Mouse (Mus musculus): ENCODE measurements around the gene Cep250. TPM values are rescaled to one million over a fixed set of nuclear protein-coding genes. Genes with fewer than 3 reads are reported as not detected.

Cep250 gene
- polyA plus RNA-seq, 1 experiment from 2014 or later, result 20.5 TPM

DNA sequence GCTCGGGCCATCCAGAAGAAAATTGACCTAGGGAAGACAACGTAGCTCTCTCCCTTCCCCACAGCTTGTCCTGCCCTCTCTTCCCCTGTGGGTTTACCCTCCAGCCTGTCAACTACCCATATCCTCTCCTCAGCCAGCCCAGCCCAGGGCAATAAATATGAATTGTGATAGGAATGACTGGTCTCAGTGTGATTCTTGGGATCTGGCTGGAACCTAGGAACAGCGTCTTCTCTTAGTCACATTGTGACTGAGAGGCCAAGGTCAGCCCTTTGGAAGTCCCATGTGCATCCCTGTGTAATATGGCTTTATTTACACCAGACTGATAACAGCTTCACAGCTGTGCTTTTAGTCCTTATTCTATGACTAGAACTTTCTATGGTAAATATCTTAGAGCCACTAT, 61.8 kb downstream of the Cep250 start:
- H3K36me3 ChIP-seq (ENCODE audit: control insufficient read depth, insufficient read depth, low read length), result peaks cover 26% of the 10 kb centered on the region
- no peaks in the 10 kb centered on the region for H3K27me3 ChIP-seq (ENCODE audit: control insufficient read depth, insufficient read depth, low read length)
- no peak for DNase-seq (ENCODE audit: low spot score)
- H3K9ac ChIP-seq (ENCODE audit: low read length), result no peak overlapping the region
- H3K4me3 ChIP-seq (ENCODE audit: low read depth, low read length), result no peak overlapping the region
- no peaks in the 10 kb centered on the region for H3K4me1 ChIP-seq (ENCODE audit: control insufficient read depth, insufficient read depth, low read length)
- no peak for ATAC-seq (ENCODE audit: insufficient number of reproducible peaks, low FRiP score, low TSS enrichment, low read depth)
- H3K27ac ChIP-seq (replicated peaks; ENCODE audit: low read depth, low read length), result no peak overlapping the region
- H3K9me3 ChIP-seq (ENCODE audit: control insufficient read depth, low read length), result no peaks in the 10 kb centered on the region
- 93% methylated on average over 3 of the region's 3 CpGs for WGBS
- H3K4me2 ChIP-seq (ENCODE audit: low read depth, severe bottlenecking), result no peak overlapping the region

DNA sequence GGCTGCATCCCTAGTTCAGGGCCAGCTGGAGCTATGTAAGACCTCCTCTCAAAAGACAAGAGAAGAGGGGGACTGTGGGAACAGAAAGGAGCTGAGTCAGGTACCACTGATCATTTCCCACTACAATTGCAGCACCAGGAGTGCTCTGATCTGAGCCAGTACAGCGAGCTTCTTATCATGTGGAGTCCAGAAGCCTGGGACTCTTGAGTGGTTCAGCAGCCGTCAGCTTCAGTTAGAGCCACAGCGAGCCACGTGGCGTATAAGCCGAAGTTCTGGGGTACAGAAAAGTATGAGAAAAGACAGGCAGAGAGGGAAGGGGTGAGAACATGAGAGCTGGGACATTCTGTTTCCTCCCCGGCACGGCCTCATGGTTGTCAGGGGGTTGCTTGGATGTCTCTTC, 65.0 kb downstream of the Cep250 start:
- H3K4me1 ChIP-seq (ENCODE audit: control insufficient read depth, insufficient read depth, low read length), result no peaks in the 10 kb centered on the region
- no peaks in the 10 kb centered on the region for H3K9me3 ChIP-seq (ENCODE audit: control insufficient read depth, low read length)
- no peak overlapping the region for H3K9ac ChIP-seq (ENCODE audit: low read length)
- H3K27me3 ChIP-seq (ENCODE audit: control insufficient read depth, insufficient read depth, low read length), result no peaks in the 10 kb centered on the region
- H3K36me3 ChIP-seq (ENCODE audit: control insufficient read depth, insufficient read depth, low read length), result peaks cover 8% of the 10 kb centered on the region
- 91% methylated on average over 8 of the region's 8 CpGs for WGBS
- no peak overlapping the region for H3K4me2 ChIP-seq (ENCODE audit: low read depth, severe bottlenecking)
- no peak for DNase-seq (ENCODE audit: low spot score)
- no peak overlapping the region for H3K4me3 ChIP-seq (ENCODE audit: low read depth, low read length)
- no peak for ATAC-seq (ENCODE audit: insufficient number of reproducible peaks, low FRiP score, low TSS enrichment, low read depth)
- H3K27ac ChIP-seq (replicated peaks; ENCODE audit: low read depth, low read length), result no peak overlapping the region

DNA sequence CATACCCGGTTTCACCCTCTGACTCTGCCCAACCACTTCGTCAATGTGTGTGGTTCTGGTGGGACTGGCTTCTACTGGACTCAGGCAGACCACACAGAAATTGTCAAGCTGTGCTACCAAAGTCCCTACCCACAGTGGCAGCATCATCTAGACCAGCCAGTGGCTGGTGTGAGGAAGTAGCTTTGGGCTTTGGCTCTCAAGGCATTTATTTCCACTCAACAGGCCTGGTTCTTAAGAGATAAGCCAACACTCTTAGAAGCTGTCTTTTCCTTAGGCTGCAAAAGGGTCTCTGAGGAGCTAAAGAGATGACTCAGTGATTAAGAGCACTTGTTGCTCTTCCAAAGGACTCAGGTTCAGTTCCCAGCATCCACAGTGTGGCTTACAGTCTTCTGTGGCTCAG, 65.5 kb downstream of the Cep250 start:
- Histone ChIP-seq H3K4me1 (ENCODE audit: control insufficient read depth, insufficient read depth, low read length) (no peaks in the 10 kb centered on the region), H3K36me3 (ENCODE audit: control insufficient read depth, insufficient read depth, low read length) (peaks cover 6% of the 10 kb centered on the region; the same call in 1 of the 2 replicates), H3K4me2 (ENCODE audit: low read depth, severe bottlenecking) (no peak overlapping the region; the same call in 1 of the 2 replicates), H3K27ac (replicated peaks; ENCODE audit: low read depth, low read length) (no peak overlapping the region), H3K9me3 (ENCODE audit: control insufficient read depth, low read length) (no peaks in the 10 kb centered on the region), H3K9ac (ENCODE audit: low read length) (no peak overlapping the region), H3K27me3 (ENCODE audit: control insufficient read depth, insufficient read depth, low read length) (no peaks in the 10 kb centered on the region), H3K4me3 (ENCODE audit: low read depth, low read length) (no peak overlapping the region)
- WGBS, result 78% methylated on average over 2 of the region's 2 CpGs
- no peak for ATAC-seq (ENCODE audit: insufficient number of reproducible peaks, low FRiP score, low TSS enrichment, low read depth)
- no peak for DNase-seq (ENCODE audit: low spot score)

DNA sequence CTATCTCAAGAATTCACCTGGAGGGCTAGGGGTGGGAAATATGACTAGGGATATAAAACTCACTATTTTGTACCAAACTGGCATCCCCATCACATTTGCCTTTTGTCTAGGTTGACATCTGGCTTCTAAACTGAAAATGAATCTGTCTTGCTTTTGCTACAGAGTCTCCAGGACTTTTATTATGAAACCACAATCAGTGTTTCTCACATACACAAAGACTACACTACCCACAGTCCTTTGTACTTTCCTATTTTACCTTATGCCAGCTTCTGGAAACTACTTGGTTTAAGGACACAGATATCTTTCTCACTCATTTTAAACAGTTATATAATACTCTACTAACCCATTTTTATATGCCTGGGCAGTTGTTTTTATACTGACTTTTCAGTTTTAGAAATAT, 69.2 kb downstream of the Cep250 start:
- H3K36me3 ChIP-seq (ENCODE audit: control insufficient read depth, insufficient read depth, low read length), result no peaks in the 10 kb centered on the region
- no peak for DNase-seq (ENCODE audit: low spot score)
- no peak overlapping the region for H3K4me2 ChIP-seq (ENCODE audit: low read depth, severe bottlenecking)
- H3K4me3 ChIP-seq (ENCODE audit: low read depth, low read length), result no peak overlapping the region
- no peaks in the 10 kb centered on the region for H3K4me1 ChIP-seq (ENCODE audit: control insufficient read depth, insufficient read depth, low read length)
- no peak overlapping the region for H3K27ac ChIP-seq (replicated peaks; ENCODE audit: low read depth, low read length)
- no peaks in the 10 kb centered on the region for H3K9me3 ChIP-seq (ENCODE audit: control insufficient read depth, low read length)
- no peak overlapping the region for H3K9ac ChIP-seq (ENCODE audit: low read length)
- ATAC-seq (ENCODE audit: insufficient number of reproducible peaks, low FRiP score, low TSS enrichment, low read depth), result no peak
- H3K27me3 ChIP-seq (ENCODE audit: control insufficient read depth, insufficient read depth, low read length), result no peaks in the 10 kb centered on the region

DNA sequence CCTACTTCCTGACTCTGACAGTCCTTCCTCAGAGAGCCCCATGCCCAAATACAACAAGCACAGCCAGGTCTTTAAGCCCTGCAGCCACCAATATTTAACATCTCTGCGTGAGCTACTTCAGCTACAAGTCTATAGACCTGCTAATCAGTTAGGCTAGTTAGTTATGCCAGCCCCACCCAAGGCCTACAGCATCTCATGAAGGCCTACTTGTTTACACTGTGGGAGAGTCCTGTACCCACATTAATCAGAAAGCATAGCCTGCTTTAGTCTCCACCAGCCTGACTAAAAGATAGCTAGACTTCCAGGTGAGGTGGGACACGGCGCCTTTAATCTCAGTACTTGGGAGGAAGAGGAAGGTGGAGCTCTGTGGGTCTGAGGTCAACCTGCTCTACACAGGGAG, 83.1 kb downstream of the Cep250 start:
- H3K9me3 ChIP-seq (ENCODE audit: control insufficient read depth, low read length), result no peaks in the 10 kb centered on the region

DNA sequence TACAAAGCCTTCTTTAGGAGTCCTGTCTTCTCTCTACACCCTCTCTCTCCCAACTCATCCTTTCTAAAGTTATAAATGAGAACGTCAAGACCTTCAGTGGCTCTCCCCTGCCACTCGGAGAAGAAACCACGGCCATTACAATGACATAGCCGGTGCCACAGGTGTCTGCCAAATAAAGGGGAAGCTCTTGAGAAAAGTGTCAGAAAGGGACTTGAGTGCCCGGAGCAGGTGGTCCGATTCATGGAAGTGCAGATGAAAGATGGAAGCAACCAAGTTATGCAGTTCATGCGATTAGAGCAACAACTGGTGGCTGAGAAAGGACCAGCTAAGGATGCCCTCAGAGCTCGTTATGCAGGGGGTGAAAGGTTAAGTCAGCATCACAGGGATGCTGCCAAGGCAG, 86.6 kb downstream of the Cep250 start:
- Histone ChIP-seq H3K27ac (replicated peaks; ENCODE audit: low read depth, low read length) (no peak overlapping the region), H3K27me3 (ENCODE audit: control insufficient read depth, insufficient read depth, low read length) (0 out of 2 replicates have a peak, but pooled peaks cover 2% of the 10 kb centered on the region), H3K36me3 (ENCODE audit: control insufficient read depth, insufficient read depth, low read length) (no peaks in the 10 kb centered on the region), H3K9me3 (ENCODE audit: control insufficient read depth, low read length) (no peaks in the 10 kb centered on the region), H3K4me3 (ENCODE audit: low read depth, low read length) (no peak overlapping the region), H3K4me2 (ENCODE audit: low read depth, severe bottlenecking) (no peak overlapping the region), H3K9ac (ENCODE audit: low read length) (no peak overlapping the region), H3K4me1 (ENCODE audit: control insufficient read depth, insufficient read depth, low read length) (no peaks in the 10 kb centered on the region)
- WGBS, result 86% methylated on average over 8 of the region's 8 CpGs
- ATAC-seq (ENCODE audit: insufficient number of reproducible peaks, low FRiP score, low TSS enrichment, low read depth), result no peak
- DNase-seq (ENCODE audit: low spot score), result no peak

More for the DNA sequence above, 83.1 kb downstream of the Cep250 start:
- no peak overlapping the region for H3K4me3 ChIP-seq (ENCODE audit: low read depth, low read length)
- no peak for DNase-seq (ENCODE audit: low spot score)
- no peak overlapping the region for H3K27ac ChIP-seq (replicated peaks; ENCODE audit: low read depth, low read length)
- ATAC-seq (ENCODE audit: insufficient number of reproducible peaks, low FRiP score, low TSS enrichment, low read depth), result no peak
- no peaks in the 10 kb centered on the region for H3K27me3 ChIP-seq (ENCODE audit: control insufficient read depth, insufficient read depth, low read length)
- H3K9ac ChIP-seq (ENCODE audit: low read length), result no peak overlapping the region
- H3K4me1 ChIP-seq (ENCODE audit: control insufficient read depth, insufficient read depth, low read length), result no peaks in the 10 kb centered on the region
- no peaks in the 10 kb centered on the region for H3K36me3 ChIP-seq (ENCODE audit: control insufficient read depth, insufficient read depth, low read length)
- H3K4me2 ChIP-seq (ENCODE audit: low read depth, severe bottlenecking), result no peak overlapping the region
- 89% methylated on average over 3 of the region's 3 CpGs for WGBS

DNA sequence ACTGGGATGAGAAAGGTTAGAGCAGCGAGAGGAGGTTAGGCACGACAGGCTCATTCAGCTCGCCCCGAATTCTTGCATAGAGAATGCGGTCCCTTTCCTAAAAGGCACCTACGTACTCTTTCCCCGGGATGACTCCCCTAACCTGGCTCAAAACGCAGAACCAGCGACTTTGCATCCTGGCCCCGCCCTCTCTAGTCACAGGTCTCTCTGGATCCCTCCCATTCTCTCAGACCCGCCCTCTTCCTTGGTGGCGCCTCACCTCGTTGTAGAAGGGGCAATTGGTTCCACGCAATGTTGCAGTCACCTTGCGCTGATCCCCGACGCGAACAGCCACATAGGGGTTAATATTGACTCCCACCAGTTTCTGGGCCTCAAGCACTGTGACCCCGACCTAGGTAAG, 91.7 kb downstream of the Cep250 start:
- no peaks in the 10 kb centered on the region for H3K36me3 ChIP-seq (ENCODE audit: control insufficient read depth, insufficient read depth, low read length)
- WGBS, result 7% methylated on average over 19 of the region's 19 CpGs
- H3K4me1 ChIP-seq (ENCODE audit: control insufficient read depth, insufficient read depth, low read length), result no peaks in the 10 kb centered on the region
- no peak overlapping the region for H3K4me3 ChIP-seq (ENCODE audit: low read depth, low read length)
- no peak overlapping the region for H3K27ac ChIP-seq (replicated peaks; ENCODE audit: low read depth, low read length)
- ATAC-seq (ENCODE audit: insufficient number of reproducible peaks, low FRiP score, low TSS enrichment, low read depth) (no peak), DNase-seq (ENCODE audit: low spot score) (no peak)
- no peaks in the 10 kb centered on the region for H3K9me3 ChIP-seq (ENCODE audit: control insufficient read depth, low read length)
- peak overlapping the region; percentile 25; the same call in 1 of the 2 replicates for H3K4me2 ChIP-seq (ENCODE audit: low read depth, severe bottlenecking)
- 0 out of 2 replicates have a peak, but pooled peaks cover 2% of the 10 kb centered on the region for H3K27me3 ChIP-seq (ENCODE audit: control insufficient read depth, insufficient read depth, low read length)
- H3K9ac ChIP-seq (ENCODE audit: low read length), result no peak overlapping the region

Other genes starting within 250 kb of the Cep250 start
- 21.5 and 24.9 TPM in 2 replicates for gene Edem2, start 227.0 kb upstream of the Cep250 start, polyA plus RNA-seq (2014; fragmentation: Nextera tagmentation; extraction: Ambion mirVana)
- gene Gm17581, start 220.6 kb upstream of the Cep250 start, polyA plus RNA-seq (2014; fragmentation: Nextera tagmentation; extraction: Ambion mirVana), result not detected in 2 replicates
- gene Procr, start 205.3 kb upstream of the Cep250 start, polyA plus RNA-seq (2014; fragmentation: Nextera tagmentation; extraction: Ambion mirVana), result 2.7 and 3.6 TPM in 2 replicates
- not detected in 2 replicates for gene Mmp24, start 181.1 kb upstream of the Cep250 start, polyA plus RNA-seq (2014; fragmentation: Nextera tagmentation; extraction: Ambion mirVana)
- gene BC029722, start 137.0 kb upstream of the Cep250 start, polyA plus RNA-seq (2014; fragmentation: Nextera tagmentation; extraction: Ambion mirVana), result 6.2 and 6.4 TPM in 2 replicates
- gene Eif6, start 129.5 kb upstream of the Cep250 start, polyA plus RNA-seq (2014; fragmentation: Nextera tagmentation; extraction: Ambion mirVana), result 201 and 215 TPM in 2 replicates
- 0.30 and 0.32 TPM in 2 replicates for gene Fam83c, start 121.6 kb upstream of the Cep250 start, polyA plus RNA-seq (2014; fragmentation: Nextera tagmentation; extraction: Ambion mirVana)
- gene Uqcc1, start 26.1 kb upstream of the Cep250 start, polyA plus RNA-seq (2014; fragmentation: Nextera tagmentation; extraction: Ambion mirVana), result 60.4 and 82.2 TPM in 2 replicates
- 0.33 TPM in 1 of 2 replicates, not detected in the other for gene Gm15557, start 15.7 kb upstream of the Cep250 start, polyA plus RNA-seq (2014; fragmentation: Nextera tagmentation; extraction: Ambion mirVana)
- gene Gdf5, start 11.1 kb upstream of the Cep250 start, polyA plus RNA-seq (2014; fragmentation: Nextera tagmentation; extraction: Ambion mirVana), result 18.4 and 23.3 TPM in 2 replicates
- 1.6 and 3.1 TPM in 2 replicates for gene 6430550D23Rik, start 51.5 kb downstream of the Cep250 start, polyA plus RNA-seq (2014; fragmentation: Nextera tagmentation; extraction: Ambion mirVana)
- 178 and 188 TPM in 2 replicates for gene Ergic3, start 51.6 kb downstream of the Cep250 start, polyA plus RNA-seq (2014; fragmentation: Nextera tagmentation; extraction: Ambion mirVana)
- not detected in 2 replicates for gene Fer1l4, start 96.5 kb downstream of the Cep250 start, polyA plus RNA-seq (2014; fragmentation: Nextera tagmentation; extraction: Ambion mirVana)
- gene Spag4, start 108.7 kb downstream of the Cep250 start, polyA plus RNA-seq (2014; fragmentation: Nextera tagmentation; extraction: Ambion mirVana), result 3.7 and 3.9 TPM in 2 replicates
- gene Cpne1, start 155.5 kb downstream of the Cep250 start, polyA plus RNA-seq (2014; fragmentation: Nextera tagmentation; extraction: Ambion mirVana), result 61.4 and 61.9 TPM in 2 replicates
- gene Rbm12, start 155.5 kb downstream of the Cep250 start, polyA plus RNA-seq (2014; fragmentation: Nextera tagmentation; extraction: Ambion mirVana), result 42.9 and 51.1 TPM in 2 replicates
- gene Gm28036, start 170.6 kb downstream of the Cep250 start, polyA plus RNA-seq (2014; fragmentation: Nextera tagmentation; extraction: Ambion mirVana), result 20.5 and 21.9 TPM in 2 replicates
- 408 and 417 TPM in 2 replicates for gene Romo1, start 187.6 kb downstream of the Cep250 start, polyA plus RNA-seq (2014; fragmentation: Nextera tagmentation; extraction: Ambion mirVana)
- gene Nfs1, start 187.7 kb downstream of the Cep250 start, polyA plus RNA-seq (2014; fragmentation: Nextera tagmentation; extraction: Ambion mirVana), result 33.0 and 34.9 TPM in 2 replicates
- 723 and 726 TPM in 2 replicates for gene Rbm39, start 223.8 kb downstream of the Cep250 start, polyA plus RNA-seq (2014; fragmentation: Nextera tagmentation; extraction: Ambion mirVana)
- 81.0 and 89.2 TPM in 2 replicates for gene Phf20, start 240.0 kb downstream of the Cep250 start, polyA plus RNA-seq (2014; fragmentation: Nextera tagmentation; extraction: Ambion mirVana)

All from limb, embryonic 11.5 days (tissue).